Mouse (Mus musculus) cerebellum, postnatal 25 days (tissue): ENCODE measurements at regions not wholly inside any gene's neighbourhood (a gene's known extent, or its start where the extent isn't known, plus 50 kb on each side); places are given as distances from the start of the nearest gene placed in this dataset.

Experiments used
- DNase-seq, 2 experiments: peaks; one replicate each; pipeline ENCODE4 v3.0.0; 2021; ENCODE audit warnings: mixed read lengths in 2 of 2

DNA sequence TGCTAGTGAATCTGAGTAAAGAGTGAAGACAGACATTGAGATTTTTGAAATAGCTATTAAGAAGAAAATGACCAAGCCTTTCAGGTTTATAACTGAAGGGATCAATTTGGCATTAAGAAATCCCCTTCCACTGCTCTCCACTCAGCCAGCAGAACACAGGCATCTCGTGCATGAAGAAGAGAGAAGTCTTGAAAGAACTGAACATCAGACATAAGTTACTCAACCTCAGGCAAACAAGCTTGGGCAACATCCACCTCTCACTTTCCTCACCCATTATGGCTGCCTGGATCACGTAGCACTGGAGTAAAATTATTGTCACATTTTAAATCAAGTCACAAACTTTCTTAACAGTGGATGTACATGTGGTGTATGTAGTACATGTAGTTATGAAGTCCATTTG lies 115.6 kb upstream of the Otogl start:
- DNase-seq: no peak

DNA sequence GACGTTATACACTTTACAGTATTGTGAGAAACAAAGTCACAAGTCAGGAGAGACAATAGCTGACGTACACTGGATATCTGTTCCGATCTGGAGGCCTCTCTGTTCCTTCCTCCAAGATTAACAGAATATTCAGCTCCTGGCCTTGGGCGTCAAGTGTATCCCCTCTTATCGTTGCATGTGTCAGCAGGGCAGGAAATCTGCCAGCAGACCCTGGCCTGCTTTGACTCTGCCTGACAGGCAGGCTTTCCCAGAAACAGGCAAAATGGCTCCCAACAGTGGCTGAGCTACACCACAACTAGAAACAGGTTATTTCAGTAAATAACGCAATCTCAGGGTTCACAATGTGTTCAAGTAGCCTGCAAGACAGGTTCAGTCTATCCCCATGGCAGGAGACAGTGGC lies 112.3 kb upstream of the Otogl start:
- no peak for DNase-seq

DNA sequence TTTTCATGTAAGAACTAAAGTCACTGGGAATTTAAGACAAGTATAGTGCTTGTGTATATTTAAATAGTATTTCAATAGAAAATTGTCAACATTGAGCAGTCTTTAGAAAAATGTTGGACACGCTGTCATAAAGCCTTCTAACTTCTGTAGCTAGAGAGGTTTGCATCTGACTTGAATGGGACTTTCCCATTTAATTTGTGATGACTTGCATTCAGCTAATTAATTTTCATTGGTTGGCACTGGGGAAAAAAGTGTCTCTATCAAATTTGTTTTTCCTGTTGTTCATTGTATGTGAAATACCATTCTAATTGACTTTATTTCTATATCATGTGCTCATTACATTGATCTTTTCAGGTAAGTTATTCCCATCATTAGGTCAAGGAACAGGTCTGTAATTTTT lies 104.6 kb upstream of the Otogl start:
- DNase-seq: no peak

DNA sequence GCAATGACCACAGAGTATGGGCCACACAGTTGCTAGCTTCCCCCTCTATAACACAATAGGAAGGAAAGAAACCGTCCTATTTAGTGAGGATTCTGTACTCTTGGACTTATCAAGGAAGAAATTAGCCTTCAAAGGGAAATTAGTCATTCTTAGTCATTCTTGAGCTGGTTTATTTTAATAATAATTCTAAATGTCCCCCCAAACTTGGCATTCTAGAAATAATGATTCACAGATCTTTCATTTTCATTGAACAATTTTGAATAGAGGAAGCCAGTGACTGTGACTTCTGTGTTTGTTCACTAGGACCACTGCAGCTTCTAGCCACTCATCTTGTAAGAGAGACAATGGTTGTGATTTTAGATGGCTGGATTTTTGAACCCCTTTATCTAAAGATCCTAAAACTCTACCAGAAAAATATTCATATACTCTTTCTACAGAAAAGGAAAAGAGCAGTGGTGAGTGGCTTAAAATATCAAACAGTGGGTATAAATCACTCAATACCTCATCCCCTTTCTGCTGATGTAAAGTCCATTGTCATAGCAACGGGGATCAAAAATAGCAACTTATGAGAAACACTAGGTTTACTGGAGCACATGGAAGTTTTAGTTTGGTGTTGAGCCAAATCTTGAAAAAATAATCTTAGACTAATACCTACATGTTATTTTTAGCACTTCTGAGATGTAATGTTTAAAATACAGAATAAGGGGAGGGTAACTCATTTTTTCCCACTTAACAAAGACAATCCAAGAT lies 83.1 kb upstream of the Otogl start:
- no peak for DNase-seq

DNA sequence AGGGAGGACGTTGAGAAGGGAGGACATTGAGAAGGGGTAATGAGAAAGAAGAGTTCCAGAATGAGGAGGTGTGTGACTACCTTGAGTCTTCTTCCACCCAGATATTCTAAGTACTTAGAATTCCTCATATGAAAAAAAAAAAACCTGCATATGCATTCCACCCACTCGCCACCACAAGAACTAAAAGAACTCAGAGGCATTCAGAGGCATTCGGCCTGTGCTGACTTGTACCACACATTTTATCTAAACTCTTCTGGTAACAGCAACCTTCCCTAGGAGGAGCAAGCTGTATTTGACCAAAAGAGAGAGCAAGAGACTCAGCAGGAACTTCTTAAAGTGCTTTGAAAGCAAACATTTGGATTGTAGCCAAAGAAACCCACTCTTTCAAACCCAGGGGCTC lies 80.7 kb upstream of the Otogl start:
- no peak for DNase-seq

DNA sequence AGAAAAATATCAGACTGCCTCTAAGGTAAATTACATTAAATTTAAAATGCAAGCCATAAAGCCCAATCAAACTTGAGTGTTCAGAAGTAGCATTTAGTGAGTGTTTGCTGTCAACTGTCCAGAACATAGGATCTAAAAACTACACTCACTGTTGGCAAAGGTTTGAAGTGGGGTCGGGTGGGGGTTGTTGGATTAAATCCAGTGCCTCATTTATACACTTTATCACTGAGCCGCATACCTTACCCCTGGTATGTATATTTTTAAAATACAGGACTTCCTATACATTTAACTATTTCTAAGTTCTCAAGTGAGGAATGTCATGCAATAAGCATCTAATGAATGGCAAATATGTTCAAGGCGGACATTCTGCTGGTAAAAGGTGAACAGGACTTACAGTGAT lies 78.6 kb upstream of the Otogl start:
- no peak for DNase-seq

DNA sequence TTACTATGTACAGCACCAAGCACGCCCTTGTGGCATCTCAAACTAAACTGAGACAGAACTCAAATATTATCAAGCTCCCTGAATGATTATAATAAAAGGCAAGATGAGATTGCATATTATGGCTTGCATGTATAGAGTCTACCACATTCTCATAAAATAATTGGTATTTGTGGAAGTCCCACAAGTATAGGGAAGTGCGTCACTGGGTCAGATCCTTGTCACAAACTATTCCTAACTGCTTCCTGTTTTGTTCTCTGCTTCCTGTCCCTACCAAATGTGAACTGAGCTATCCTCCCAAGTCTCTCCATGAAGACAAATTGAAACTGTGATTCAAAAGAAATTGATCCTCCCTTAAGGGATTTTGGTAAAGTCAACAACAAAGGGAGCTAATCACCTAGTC lies 78.0 kb upstream of the Otogl start:
- no peak for DNase-seq

DNA sequence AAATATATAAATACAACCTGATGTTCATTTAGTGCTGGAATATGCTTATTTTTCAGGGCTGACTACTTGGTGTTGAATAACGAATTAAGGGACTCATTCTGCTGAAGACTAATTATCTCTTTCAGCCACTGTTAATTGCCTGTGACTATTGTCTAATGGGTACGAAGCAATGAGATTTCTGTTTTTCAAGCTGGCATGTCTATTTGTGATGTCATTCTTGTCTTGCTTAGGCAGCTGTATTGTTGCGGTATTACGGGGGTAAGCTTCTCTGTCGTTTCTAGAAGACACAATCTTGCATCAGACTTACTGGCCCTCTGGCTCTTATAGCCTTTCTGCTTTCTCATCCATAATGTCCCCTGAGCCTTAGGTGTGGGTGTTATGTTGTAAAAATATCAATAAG lies 70.7 kb upstream of the Otogl start:
- no peak for DNase-seq

DNA sequence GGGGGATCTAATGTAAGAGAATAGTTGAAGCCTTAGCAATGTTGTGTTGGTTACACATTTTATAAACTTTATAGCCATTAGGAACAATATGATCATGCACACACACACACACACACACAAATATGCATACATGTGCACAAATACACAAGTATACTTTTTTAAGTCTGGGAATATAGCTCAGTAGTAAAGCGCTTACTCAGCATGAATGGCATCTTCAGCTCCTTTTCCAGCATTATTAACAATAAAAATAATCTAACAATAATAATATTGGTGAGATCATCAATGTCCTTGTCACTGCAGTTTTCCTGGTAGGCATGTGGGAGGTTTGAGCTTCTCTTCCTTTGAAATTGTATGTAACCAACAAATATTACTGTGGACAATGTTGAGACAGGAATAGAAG lies 70.1 kb upstream of the Otogl start:
- no peak for DNase-seq

DNA sequence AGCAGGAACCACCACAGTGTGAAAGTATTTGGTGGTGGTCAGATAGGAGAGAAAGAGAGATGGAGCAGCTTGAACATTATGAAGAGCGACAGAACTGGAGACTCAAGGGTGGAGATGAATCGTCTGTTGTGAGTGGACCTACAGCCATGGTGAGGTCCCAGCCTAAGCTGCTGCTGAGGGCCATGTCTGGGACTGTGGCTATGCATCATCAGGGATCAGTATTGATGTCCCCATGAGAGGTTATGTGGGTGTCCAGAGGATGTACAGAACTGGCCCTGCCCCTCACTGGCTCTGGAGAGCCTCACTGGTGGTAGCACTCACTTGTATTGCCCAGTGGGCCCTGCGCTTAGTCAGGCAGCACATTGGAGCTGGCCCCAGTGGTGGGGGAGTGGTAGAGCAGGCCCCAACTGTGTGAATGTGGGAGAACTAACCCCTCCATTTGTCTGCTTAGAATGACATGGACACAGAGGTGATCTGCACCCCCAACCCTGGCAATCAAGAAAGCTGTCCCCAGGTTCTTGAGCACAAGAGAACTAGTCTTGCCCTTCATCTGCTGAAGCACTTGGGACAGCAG lies 64.5 kb upstream of the Otogl start:
- no peak for DNase-seq

DNA sequence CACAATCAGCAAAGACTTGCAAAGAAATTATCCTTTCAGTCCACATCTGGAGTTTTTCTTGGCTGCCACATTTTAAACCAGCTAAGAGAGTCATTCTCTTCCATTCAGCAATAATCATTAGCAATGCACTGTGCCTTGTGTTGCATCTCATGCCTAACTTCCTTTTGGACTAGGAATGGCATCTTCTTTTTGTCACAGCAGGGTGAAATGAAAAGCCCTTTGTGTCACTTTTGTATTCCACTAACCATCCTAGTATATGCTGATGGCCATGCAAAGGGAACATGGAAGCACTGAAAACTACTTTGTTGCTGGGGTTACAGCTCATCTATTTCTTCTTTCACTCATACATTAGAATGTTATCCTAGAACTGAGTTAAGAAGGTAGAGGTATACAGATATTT lies 59.8 kb upstream of the Otogl start:
- DNase-seq: no peak

DNA sequence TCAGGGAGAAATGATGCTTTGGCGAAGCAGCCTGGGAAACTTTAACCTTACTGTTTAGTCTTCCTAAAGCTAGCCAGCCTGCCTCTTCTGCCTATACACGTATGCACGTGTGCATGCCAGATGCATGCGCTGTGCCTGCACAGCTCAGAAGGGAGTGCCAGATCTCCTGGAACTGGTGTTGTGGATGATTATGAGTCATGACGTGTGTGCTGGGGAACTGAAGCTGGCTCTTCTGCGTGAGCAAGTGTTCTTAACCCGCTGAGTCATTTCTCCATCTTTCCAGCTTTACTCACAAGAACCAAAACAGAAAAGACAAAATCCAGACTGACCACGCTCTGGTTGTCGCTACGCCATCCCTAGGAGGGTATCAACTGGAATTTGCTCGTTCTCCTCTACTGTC lies 55.1 kb upstream of the Otogl start:
- DNase-seq: no peak

DNA sequence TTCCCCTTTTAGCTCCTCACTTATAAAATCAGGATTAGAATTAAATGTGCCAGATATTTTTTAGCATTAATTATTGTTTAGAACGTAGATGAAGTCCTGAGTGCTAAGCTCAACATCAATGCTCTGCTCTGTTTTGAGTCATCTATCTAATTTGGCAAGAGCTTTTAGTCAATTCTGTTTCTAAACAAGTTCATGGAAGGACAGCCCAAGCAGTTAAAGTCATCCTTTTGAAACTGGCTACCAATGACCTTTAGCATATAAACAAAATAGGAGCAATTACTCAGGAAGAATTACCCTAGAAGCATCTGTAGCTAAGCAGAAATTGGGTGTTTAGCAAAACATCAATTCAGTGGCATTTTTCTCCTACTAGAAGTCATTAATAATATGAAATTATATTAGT lies 52.1 kb upstream of the Otogl start:
- no peak for DNase-seq

DNA sequence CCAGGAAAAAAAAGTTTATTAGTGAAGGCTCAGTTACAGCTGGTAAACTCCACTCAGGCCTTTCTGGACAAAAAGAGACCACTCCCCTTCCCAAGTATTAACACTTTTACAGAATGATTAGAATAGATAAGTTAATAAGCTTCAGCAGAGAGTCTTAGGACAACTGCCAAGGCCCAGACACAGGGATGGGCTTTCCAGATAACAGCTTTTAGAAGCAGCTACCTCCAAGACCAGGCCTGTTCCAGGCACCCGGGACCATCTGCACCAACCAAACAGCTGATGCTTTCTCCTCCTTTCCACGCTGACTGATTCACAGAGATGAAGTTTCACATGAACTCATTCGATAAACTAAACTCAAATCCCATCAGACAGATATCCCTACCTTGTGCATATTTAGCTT lies 50.2 kb upstream of the Otogl start:
- no peak for DNase-seq
